Mouse (Mus musculus) embryonic facial prominence, embryonic 11.5 days (tissue): ENCODE results near the gene Bbs7. TPM values are rescaled to one million over a fixed set of nuclear protein-coding genes. Genes with fewer than 3 reads are reported as not detected.

Experiments
- ATAC-seq: fragments of 200-750 bp; cut with Nextera tagmentation; replicated peaks from 2 replicates; pipeline ENCODE4 v1.8.0; 2017; ENCODE audit warnings: low read depth; ENCODE audit not compliant: insufficient number of reproducible peaks, low FRiP score, low TSS enrichment
- DNase-seq: peaks from one replicate; pipeline ENCODE4 v3.0.0-alpha.2; 2015; ENCODE audit warnings: low spot score
- H3K27ac ChIP-seq: fragments of 300-500 bp; sonication (generic); replicated peaks from 2 replicates; pipeline ENCODE4 v1.5.1; 2014; ENCODE audit warnings: mild to moderate bottlenecking, low read depth, low read length, control low read depth
- H3K27me3 ChIP-seq: fragments of 300-500 bp; sonication (generic); 2 replicates; pipeline ENCODE4 v1.6.1; 2014; ENCODE audit warnings: mild to moderate bottlenecking, low read length, moderate library complexity, mixed read lengths; ENCODE audit not compliant: control insufficient read depth, insufficient read depth
- H3K36me3 ChIP-seq: fragments of 300-500 bp; sonication (generic); replicated peaks from 2 replicates; pipeline ENCODE4 v1.6.1; 2014; ENCODE audit warnings: low read depth, mild to moderate bottlenecking, low read length, moderate library complexity, mixed read lengths; ENCODE audit not compliant: control insufficient read depth, insufficient read depth
- H3K4me1 ChIP-seq: fragments of 300-500 bp; sonication (generic); 2 replicates; pipeline ENCODE4 v1.6.1; 2014; ENCODE audit warnings: low read length, mixed read lengths; ENCODE audit not compliant: control insufficient read depth, insufficient read depth
- H3K4me2 ChIP-seq: fragments of 300-500 bp; sonication (generic); 2 replicates; pipeline ENCODE4 v1.6.1; 2014; ENCODE audit warnings: low read depth, mild to moderate bottlenecking, control low read depth, low read length, moderate library complexity
- H3K4me3 ChIP-seq: fragments of 300-500 bp; sonication (generic); 2 replicates; pipeline ENCODE4 v1.5.1; 2014; ENCODE audit warnings: low read depth, low read length, control low read depth
- H3K9ac ChIP-seq: fragments of 300-500 bp; sonication (generic); replicated peaks from 2 replicates; pipeline ENCODE4 v1.6.1; 2014; ENCODE audit warnings: mild to moderate bottlenecking, control low read depth, low read length
- H3K9me3 ChIP-seq: fragments of 300-500 bp; sonication (generic); replicated peaks from 2 replicates; pipeline ENCODE4 v1.6.1; 2016; ENCODE audit warnings: mild to moderate bottlenecking, low read length, inconsistent platforms, mixed read lengths; ENCODE audit not compliant: control insufficient read depth
- WGBS: fragments of 180-500 bp; shearing (Covaris S2); extraction: QIAGEN DNeasy Blood & Tissue Kit; methylation state at CpG from one replicate; pipeline ENCODE4 v1.1.7; 2014; 5-methylcytosine and 5-hydroxymethylcytosine counted together
- polyA plus RNA-seq: library from polyadenylated mRNA; unstranded; fragments of >200 nt; fragmentation: Nextera tagmentation; extraction: Ambion mirVana; gene quantifications from 2 replicates; pipeline ENCODE4 v1.2.1, GENCODE M21; 2014

Gene Bbs7
- polyA plus RNA-seq, 1 experiment from 2014 or later = 16.9 TPM

DNA sequence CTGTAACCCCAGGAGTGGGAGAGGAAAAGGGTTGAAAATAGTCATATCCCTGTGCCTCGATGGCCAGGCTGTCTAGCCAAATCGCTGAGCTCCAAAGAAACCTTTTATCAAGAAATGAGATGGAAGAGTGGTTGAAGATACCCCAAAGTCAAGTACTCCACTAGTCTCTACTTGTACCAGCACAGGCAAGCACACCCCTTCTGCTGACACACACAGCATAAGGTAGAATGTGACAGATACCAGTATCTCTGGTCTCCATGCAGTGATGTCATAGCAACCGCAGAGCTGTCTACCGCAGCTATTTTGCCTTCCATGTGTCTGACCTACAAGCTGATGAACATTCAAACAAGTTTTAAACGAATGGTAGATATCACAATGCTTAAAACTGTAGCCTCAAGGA, 43.4 kb downstream of the Bbs7 start:
- DNase-seq (no peak), ATAC-seq (no peak)
- Histone ChIP-seq H3K27me3 (no peaks in the 10 kb centered on the region), H3K36me3 (peaks cover 13% of the 10 kb centered on the region), H3K4me3 (peak overlapping the region; percentile 89), H3K9me3 (no peaks in the 10 kb centered on the region), H3K4me1 (no peaks in the 10 kb centered on the region; the same call in 1 of the 2 replicates), H3K9ac (no peak overlapping the region; the same call in 1 of the 2 replicates), H3K4me2 (peak overlapping the region; percentile 59), H3K27ac (no peak overlapping the region)
- 96% methylated on average over 5 of the region's 5 CpGs for WGBS

DNA sequence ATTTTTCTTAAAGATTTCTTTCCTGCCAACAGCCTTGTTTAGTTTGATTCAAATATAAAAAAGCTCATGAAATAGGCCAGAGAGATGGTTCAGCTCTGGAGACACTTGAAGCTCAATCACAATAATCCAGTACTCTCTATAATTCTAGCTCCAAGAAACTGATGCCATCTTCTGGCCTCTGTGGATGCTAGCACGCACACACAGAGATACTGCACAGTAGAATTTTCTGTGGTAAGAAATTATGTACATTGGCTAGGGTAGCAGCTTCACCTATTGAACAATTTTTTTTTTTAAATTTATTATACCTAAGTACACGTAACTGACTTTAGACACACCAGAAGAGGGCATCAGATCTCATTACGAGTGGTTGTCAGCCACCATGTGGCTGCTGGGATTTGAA, 49.6 kb downstream of the Bbs7 start:
- 94% methylated on average over 3 of the region's 3 CpGs for WGBS
- Histone ChIP-seq H3K9ac (no peak overlapping the region), H3K4me2 (no peak overlapping the region), H3K27ac (no peak overlapping the region), H3K36me3 (peaks cover 18% of the 10 kb centered on the region), H3K4me1 (no peaks in the 10 kb centered on the region), H3K9me3 (no peaks in the 10 kb centered on the region), H3K27me3 (no peaks in the 10 kb centered on the region), H3K4me3 (no peak overlapping the region)
- no peak for ATAC-seq
- no peak for DNase-seq

DNA sequence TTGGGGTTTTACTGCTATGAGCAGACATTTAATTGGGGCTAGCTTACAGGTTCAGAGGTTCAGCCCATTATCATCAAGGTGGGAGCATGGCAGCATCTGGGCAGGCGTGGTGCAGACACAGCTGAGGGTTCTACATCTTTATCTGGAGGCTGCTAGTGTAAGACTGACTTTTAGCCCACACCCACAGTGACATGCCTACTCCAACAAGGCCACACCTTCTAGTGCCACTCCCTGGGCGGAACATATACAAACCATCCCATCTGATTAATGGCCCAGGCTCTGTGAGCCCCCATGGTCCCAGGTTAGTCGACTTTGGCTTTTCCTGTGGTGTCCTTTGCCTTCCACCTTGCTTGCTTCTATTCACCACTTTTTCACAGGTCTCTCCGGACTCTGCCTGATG, 53.7 kb downstream of the Bbs7 start:
- DNase-seq = no peak
- peaks cover 7% of the 10 kb centered on the region for H3K36me3 ChIP-seq
- no peak for ATAC-seq

DNA sequence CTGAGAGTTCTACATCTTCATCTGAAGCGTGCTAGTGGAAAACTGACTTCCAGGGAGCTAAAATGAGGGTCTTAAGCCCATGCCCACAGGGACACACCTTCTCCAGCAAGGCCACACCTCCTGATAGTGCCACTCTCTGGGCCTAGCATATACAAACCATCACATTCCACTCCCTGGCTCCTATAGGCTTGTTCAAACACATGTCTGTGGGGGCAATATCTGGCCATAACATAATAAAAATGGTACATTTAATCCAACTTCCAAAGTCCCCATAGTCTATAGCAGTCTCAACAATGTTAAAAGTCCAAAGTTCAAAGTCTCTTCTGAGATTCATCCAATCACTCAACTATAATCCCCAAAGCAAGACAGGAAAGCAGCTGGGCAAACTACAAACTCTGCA, 55.7 kb downstream of the Bbs7 start:
- no peak for DNase-seq
- H3K27ac ChIP-seq = no peak overlapping the region
- ATAC-seq = no peak
- H3K9ac ChIP-seq = no peak overlapping the region
- H3K9me3 ChIP-seq = no peaks in the 10 kb centered on the region
- H3K27me3 ChIP-seq = no peaks in the 10 kb centered on the region
- H3K4me1 ChIP-seq = no peaks in the 10 kb centered on the region
- WGBS = 89% methylated on average over 1 of the region's 1 CpGs
- H3K36me3 ChIP-seq = peaks cover 2% of the 10 kb centered on the region; the same call in 1 of the 2 replicates
- H3K4me3 ChIP-seq = no peak overlapping the region
- H3K4me2 ChIP-seq = no peak overlapping the region

More for the DNA sequence above, 53.7 kb downstream of the Bbs7 start:
- Histone ChIP-seq H3K4me1 (no peaks in the 10 kb centered on the region), H3K4me3 (no peak overlapping the region), H3K4me2 (no peak overlapping the region), H3K27me3 (no peaks in the 10 kb centered on the region), H3K27ac (no peak overlapping the region), H3K9ac (no peak overlapping the region), H3K9me3 (no peaks in the 10 kb centered on the region)
- 88% methylated on average over 4 of the region's 4 CpGs for WGBS

GRCm38 (mm10) chr3:36552406-36553047, 60.8 kb downstream of the Bbs7 start, which contains the start of gene Exosc9:
Gene Exosc9, plus strand, starts transcription at chr3:36552606.
- peaks cover 2% of the 10 kb centered on the region; the same call in 1 of the 2 replicates for H3K36me3 ChIP-seq
- ATAC-seq = peak; percentile 94
- peak within 1 kb of the TSS; percentile 62 for H3K4me2 ChIP-seq
- H3K9me3 ChIP-seq = no peaks in the 10 kb centered on the region
- H3K27ac ChIP-seq = 0 out of 2 replicates have a peak within 1 kb of the TSS, but pooled peaks have one; percentile 3
- no peaks in the 10 kb centered on the region for H3K4me1 ChIP-seq
- peak; percentile 93 for DNase-seq
- H3K27me3 ChIP-seq = no peaks in the 10 kb centered on the region
- H3K4me3 ChIP-seq = peak within 1 kb of the TSS; percentile 86
- H3K9ac ChIP-seq = peak within 1 kb of the TSS; percentile 81
- WGBS = under 1% methylated on average over 39 of the region's 39 CpGs

DNA sequence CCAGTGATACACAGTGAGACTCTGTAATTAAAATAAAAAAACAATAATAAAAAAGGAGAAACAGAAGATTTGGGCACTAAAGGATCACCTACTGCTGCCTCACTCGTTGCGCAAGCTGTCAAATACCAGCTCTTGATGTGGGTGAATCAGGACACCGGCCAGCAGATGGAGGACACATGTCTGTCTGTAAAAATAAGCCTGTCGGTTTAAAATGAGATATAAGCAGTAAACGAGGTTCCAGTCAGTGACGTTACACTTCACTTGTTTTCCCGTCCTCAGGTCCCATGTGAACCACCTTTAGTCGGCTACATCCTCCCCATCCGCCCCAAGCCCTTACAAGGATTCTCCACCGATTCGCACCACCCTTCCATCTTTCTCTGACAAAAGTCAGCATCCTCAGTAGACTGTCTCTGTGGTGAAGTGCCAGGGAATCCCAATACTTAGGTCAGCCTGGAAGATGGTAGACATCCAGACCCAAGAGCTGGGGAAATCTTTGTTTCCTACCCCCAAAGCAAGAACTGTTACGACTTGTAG, 61.4 kb downstream of the Bbs7 start:
- Histone ChIP-seq H3K4me1 (no peaks in the 10 kb centered on the region), H3K36me3 (no peaks in the 10 kb centered on the region; the same call in 1 of the 2 replicates), H3K9me3 (no peaks in the 10 kb centered on the region), H3K4me2 (peak overlapping the region; percentile 53), H3K9ac (peak overlapping the region; percentile 81), H3K27ac (0 out of 2 replicates have a peak overlapping the region, but pooled peaks have one; percentile 3), H3K4me3 (peak overlapping the region; percentile 86), H3K27me3 (no peaks in the 10 kb centered on the region)
- ATAC-seq (peak; percentile 22; the same call in 1 of the 2 replicates), DNase-seq (peak; percentile 9)
- 17% methylated on average over 12 of the region's 12 CpGs for WGBS

- Histone ChIP-seq H3K4me2 (peak overlapping the region; percentile 16; the same call in 1 of the 2 replicates), H3K36me3 (no peaks in the 10 kb centered on the region; the same call in 1 of the 2 replicates), H3K27ac (no peak overlapping the region), H3K27me3 (no peaks in the 10 kb centered on the region), H3K4me3 (no peak overlapping the region; the same call in 1 of the 2 replicates), H3K9ac (peak overlapping the region; percentile 30; the same call in 1 of the 2 replicates), H3K9me3 (no peaks in the 10 kb centered on the region), H3K4me1 (no peaks in the 10 kb centered on the region)
- ATAC-seq (no peak), DNase-seq (peak; percentile 42)
- WGBS = 33% methylated on average over 9 of the region's 9 CpGs
Observed at GRCm38 (mm10) chr3:36551343-36551742, 61.9 kb downstream of the Bbs7 start.

DNA sequence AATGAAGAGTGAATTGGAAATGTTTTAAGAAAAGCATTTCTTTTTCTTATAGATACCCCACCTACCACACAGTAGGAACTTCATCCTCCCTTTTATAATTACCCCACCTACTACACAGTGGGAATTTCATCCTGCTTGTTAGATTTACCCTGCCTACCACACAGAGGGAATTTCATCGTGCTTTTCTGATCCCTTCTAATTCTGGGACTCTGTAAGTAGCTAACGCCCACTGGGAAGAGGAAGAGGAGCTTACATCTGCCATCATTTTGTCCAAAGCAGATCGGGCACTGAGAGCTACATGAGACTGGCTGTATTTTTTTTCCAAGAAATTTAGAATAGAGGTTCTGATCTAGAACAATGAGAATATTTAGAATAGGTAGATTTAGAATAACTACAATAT, 68.3 kb downstream of the Bbs7 start:
- no peak overlapping the region for H3K9ac ChIP-seq
- H3K4me3 ChIP-seq = no peak overlapping the region
- no peak overlapping the region for H3K27ac ChIP-seq
- no peak for ATAC-seq
- DNase-seq = no peak
- H3K4me2 ChIP-seq = no peak overlapping the region
- no peaks in the 10 kb centered on the region for H3K4me1 ChIP-seq
- no peaks in the 10 kb centered on the region for H3K9me3 ChIP-seq
- no peaks in the 10 kb centered on the region for H3K27me3 ChIP-seq
- no peaks in the 10 kb centered on the region for H3K36me3 ChIP-seq
- 76% methylated on average over 3 of the region's 3 CpGs for whole genome bisulfite sequencing
